Mouse (Mus musculus) liver, embryonic 11.5 days (tissue): Measurements from ENCODE around the gene Lyzl6. TPM values are rescaled to one million over a fixed set of nuclear protein-coding genes. Genes with fewer than 3 reads are reported as not detected.
"Not testable (repeated sequence)": the region's sequence is repeated elsewhere in the genome, so short reads cannot be mapped to it uniquely, and the experiment has no call there.

Experiments
- ATAC-seq: fragments of 200-750 bp; cut with Nextera tagmentation; replicated peaks from 2 replicates; pipeline ENCODE4 v1.8.0; 2017; ENCODE audit warnings: moderate number of reproducible peaks, mild to moderate bottlenecking, moderate TSS enrichment, moderate library complexity; ENCODE audit not compliant: low FRiP score
- DNase-seq: peaks from one replicate; pipeline ENCODE4 v3.0.0-alpha.2; 2017; ENCODE audit warnings: low spot score
- H3K27ac ChIP-seq: fragments of 300-500 bp; sonication (generic); 2 replicates; pipeline ENCODE4 v1.5.1; 2014; ENCODE audit warnings: mild to moderate bottlenecking, low read depth, low read length, control low read depth
- H3K27me3 ChIP-seq: fragments of 300-500 bp; sonication (generic); replicated peaks from 2 replicates; pipeline ENCODE4 v1.6.1; 2014; ENCODE audit warnings: low read length, mixed read lengths; ENCODE audit not compliant: control insufficient read depth, insufficient read depth
- H3K36me3 ChIP-seq: fragments of 300-500 bp; sonication (generic); 2 replicates; pipeline ENCODE4 v1.6.1; 2014; ENCODE audit warnings: mild to moderate bottlenecking, low read length, moderate library complexity, mixed read lengths; ENCODE audit not compliant: control insufficient read depth, insufficient read depth
- H3K4me1 ChIP-seq: fragments of 300-500 bp; sonication (generic); replicated peaks from 2 replicates; pipeline ENCODE4 v1.6.1; 2014; ENCODE audit warnings: low read length, mixed read lengths; ENCODE audit not compliant: control insufficient read depth, insufficient read depth
- H3K4me2 ChIP-seq: fragments of 300-500 bp; sonication (generic); 2 replicates; pipeline ENCODE4 v1.6.1; 2014; ENCODE audit warnings: mild to moderate bottlenecking, control low read depth, moderate library complexity
- H3K4me3 ChIP-seq: fragments of 300-500 bp; sonication (generic); 2 replicates; pipeline ENCODE4 v1.5.1; 2014; ENCODE audit warnings: low read depth, low read length, control low read depth
- H3K9ac ChIP-seq: fragments of 300-500 bp; sonication (generic); 2 replicates; pipeline ENCODE4 v1.6.1; 2014; ENCODE audit warnings: low read depth, low read length, control low read depth
- H3K9me3 ChIP-seq: fragments of 300-500 bp; sonication (generic); 2 replicates; pipeline ENCODE4 v1.6.1; 2016; ENCODE audit warnings: low read length, inconsistent platforms, mixed read lengths; ENCODE audit not compliant: control insufficient read depth
- WGBS: fragments of 180-500 bp; shearing (Covaris S2); extraction: QIAGEN DNeasy Blood & Tissue Kit; methylation state at CpG from one replicate; pipeline ENCODE4 v1.1.7; 2014; 5-methylcytosine and 5-hydroxymethylcytosine counted together
- polyA plus RNA-seq: library from polyadenylated mRNA; unstranded; fragments of >200 nt; fragmentation: Nextera tagmentation; extraction: Ambion mirVana; gene quantifications from 2 replicates; pipeline ENCODE4 v1.2.1, GENCODE M21; 2014

Lyzl6 gene
- not detected in 2 replicates for polyA plus RNA-seq

DNA sequence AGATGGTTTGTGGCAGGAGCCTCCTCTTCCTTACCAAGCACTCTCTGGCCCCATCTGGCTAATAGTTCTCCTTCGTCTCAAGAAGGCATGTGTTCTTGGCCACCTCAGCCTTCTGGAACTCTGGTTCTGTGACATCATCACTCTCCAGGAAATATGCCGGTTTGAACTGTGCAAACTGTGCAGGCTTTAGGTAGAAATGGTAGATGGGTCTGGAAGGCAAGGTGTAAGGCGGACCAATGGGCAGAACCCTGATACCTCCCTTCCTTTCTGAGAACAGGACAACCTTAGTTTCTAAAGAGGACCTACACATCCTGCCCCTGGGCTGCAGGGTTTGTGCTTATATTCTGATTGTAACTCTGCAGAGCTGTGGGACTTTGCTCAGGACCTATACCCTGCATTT lies at the start of gene Lyzl6:
TSS of gene Lyzl6 (minus strand) at position 101 of the 400 bp plus-strand sequence.
- peaks cover 8% of the 10 kb centered on the region for H3K27me3 ChIP-seq
- H3K4me2 ChIP-seq = no peak within 1 kb of the TSS
- DNase-seq = no peak
- no peak within 1 kb of the TSS for H3K4me3 ChIP-seq
- WGBS = 71% methylated on average over 3 of the region's 3 CpGs
- H3K9ac ChIP-seq = no peak within 1 kb of the TSS
- H3K27ac ChIP-seq = no peak within 1 kb of the TSS
- no peak for ATAC-seq
- H3K9me3 ChIP-seq = no peaks in the 10 kb centered on the region
- H3K4me1 ChIP-seq = no peaks in the 10 kb centered on the region
- H3K36me3 ChIP-seq = no peaks in the 10 kb centered on the region

DNA sequence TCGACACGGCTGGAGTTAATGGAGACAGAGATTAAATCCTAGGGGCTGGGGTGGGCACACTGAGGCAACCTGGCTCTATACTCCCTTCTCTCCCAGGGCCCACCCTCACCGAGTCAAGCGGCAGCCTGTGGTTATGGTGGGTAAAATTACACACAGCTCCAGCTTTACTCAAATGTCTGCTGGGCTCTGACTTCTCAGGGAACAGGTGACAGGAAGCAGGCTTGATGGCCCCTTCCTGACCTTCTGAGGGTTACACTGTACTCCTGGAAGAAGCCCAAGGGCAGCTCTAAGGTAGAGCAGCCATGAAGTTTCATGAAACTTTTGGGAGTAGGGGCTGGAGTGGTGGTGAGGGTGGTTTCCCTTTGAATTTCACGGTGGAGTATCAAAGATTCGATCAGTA lies 48.0 kb upstream of the Lyzl6 start:
- Histone ChIP-seq H3K4me1 (peaks cover 19% of the 10 kb centered on the region), H3K27ac (no peak overlapping the region), H3K4me2 (no peak overlapping the region), H3K9ac (no peak overlapping the region), H3K4me3 (no peak overlapping the region), H3K36me3 (peaks cover 22% of the 10 kb centered on the region), H3K27me3 (no peaks in the 10 kb centered on the region), H3K9me3 (no peaks in the 10 kb centered on the region)
- no peak for DNase-seq
- 78% methylated on average over 6 of the region's 6 CpGs for WGBS
- no peak for ATAC-seq

- H3K27ac ChIP-seq = no peak overlapping the region
- H3K4me3 ChIP-seq = no peak overlapping the region
- no peaks in the 10 kb centered on the region for H3K27me3 ChIP-seq
- no peak overlapping the region for H3K9ac ChIP-seq
- H3K4me1 ChIP-seq = peaks cover 14% of the 10 kb centered on the region
- peaks cover 30% of the 10 kb centered on the region for H3K36me3 ChIP-seq
- DNase-seq = no peak
- H3K9me3 ChIP-seq = no peaks in the 10 kb centered on the region
- 82% methylated on average over 7 of the region's 7 CpGs for WGBS
- no peak for ATAC-seq
- no peak overlapping the region for H3K4me2 ChIP-seq
These were observed 46.6 kb upstream of the Lyzl6 start for GRCm38 (mm10) chr11:103685261-103685736.

- H3K27ac ChIP-seq = no peak overlapping the region
- H3K36me3 ChIP-seq = peaks cover 33% of the 10 kb centered on the region
- no peak overlapping the region for H3K4me3 ChIP-seq
- WGBS = 85% methylated on average over 11 of the region's 11 CpGs
- no peak for DNase-seq
- no peak overlapping the region for H3K9ac ChIP-seq
- H3K27me3 ChIP-seq = no peaks in the 10 kb centered on the region
- ATAC-seq = no peak
- no peaks in the 10 kb centered on the region for H3K9me3 ChIP-seq
- H3K4me2 ChIP-seq = no peak overlapping the region
- H3K4me1 ChIP-seq = peaks cover 3% of the 10 kb centered on the region; the same call in 1 of the 2 replicates
These were observed 45.1 kb upstream of the Lyzl6 start for GRCm38 (mm10) chr11:103683667-103684334.

- H3K4me2 ChIP-seq, H3K27ac ChIP-seq, H3K4me3 ChIP-seq, H3K4me1 ChIP-seq, H3K27me3 ChIP-seq, H3K9ac ChIP-seq, H3K9me3 ChIP-seq: not testable (repeated sequence)
- DNase-seq (peak; percentile 43), ATAC-seq (0 out of 2 replicates have a peak, but pooled peaks have one; percentile 61)
- peaks cover 19% of the 10 kb centered on the region for H3K36me3 ChIP-seq
- WGBS = 29% methylated on average over 2 of the region's 2 CpGs
These were observed 38.4 kb upstream of the Lyzl6 start for GRCm38 (mm10) chr11:103677042-103677441.

- H3K4me1 ChIP-seq = no peaks in the 10 kb centered on the region
- DNase-seq (no peak), ATAC-seq (no peak)
- peaks cover 11% of the 10 kb centered on the region; the same call in 1 of the 2 replicates for H3K36me3 ChIP-seq
- no peak overlapping the region for H3K4me3 ChIP-seq
- H3K27ac ChIP-seq = no peak overlapping the region
- no peak overlapping the region for H3K9ac ChIP-seq
- 42% methylated on average over 3 of the region's 3 CpGs for WGBS
- H3K4me2 ChIP-seq = no peak overlapping the region
- H3K27me3 ChIP-seq = no peaks in the 10 kb centered on the region
- no peaks in the 10 kb centered on the region for H3K9me3 ChIP-seq
These were observed 36.9 kb upstream of the Lyzl6 start for GRCm38 (mm10) chr11:103675556-103675955.

DNA sequence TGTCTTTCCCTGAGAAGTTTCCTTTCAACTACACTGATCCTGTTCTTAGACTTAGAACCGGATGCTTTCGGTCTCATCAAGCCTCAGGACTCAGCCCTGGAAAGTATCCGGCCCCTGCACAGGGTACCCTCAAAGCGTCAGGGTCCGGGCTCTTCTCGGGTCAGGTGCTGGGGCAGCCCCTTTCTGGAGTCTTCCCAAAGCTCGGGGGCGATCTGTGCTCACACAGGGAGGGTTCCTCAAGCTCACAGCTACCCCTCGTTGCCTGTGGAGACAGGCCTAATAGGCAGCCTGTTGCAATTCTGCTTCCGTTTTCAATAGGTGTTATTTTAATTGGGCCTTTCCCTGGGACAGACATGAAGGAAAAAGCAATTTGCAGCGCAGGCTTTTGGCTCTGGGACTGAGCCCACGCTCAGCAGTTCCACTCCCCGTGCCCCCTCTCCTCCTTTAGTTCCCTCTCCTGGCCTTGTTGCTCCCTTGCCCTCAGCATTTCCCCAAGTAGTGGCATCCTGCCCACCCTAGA lies 28.3 kb upstream of the Lyzl6 start:
- no peaks in the 10 kb centered on the region for H3K9me3 ChIP-seq
- H3K4me2 ChIP-seq = no peak overlapping the region
- no peak overlapping the region for H3K9ac ChIP-seq
- H3K4me1 ChIP-seq = no peaks in the 10 kb centered on the region
- no peak overlapping the region for H3K27ac ChIP-seq
- no peak for ATAC-seq
- H3K27me3 ChIP-seq = no peaks in the 10 kb centered on the region; the same call in none of the 2 replicates
- no peak for DNase-seq
- 65% methylated on average over 13 of the region's 13 CpGs for WGBS
- no peak overlapping the region for H3K4me3 ChIP-seq
- H3K36me3 ChIP-seq = no peaks in the 10 kb centered on the region

- no peak for ATAC-seq
- 44% methylated on average over 10 of the region's 10 CpGs for WGBS
These were observed 27.7 kb upstream of the Lyzl6 start for GRCm38 (mm10) chr11:103666181-103666906.

More at GRCm38 (mm10) chr11:103666181-103666906, 27.7 kb upstream of the Lyzl6 start:
- Histone ChIP-seq H3K4me2 (no peak overlapping the region), H3K4me1 (no peaks in the 10 kb centered on the region), H3K27me3 (no peaks in the 10 kb centered on the region; the same call in none of the 2 replicates), H3K9ac (no peak overlapping the region), H3K4me3 (no peak overlapping the region), H3K36me3 (no peaks in the 10 kb centered on the region), H3K27ac (no peak overlapping the region), H3K9me3 (no peaks in the 10 kb centered on the region)
- DNase-seq = no peak
